In the genomic region with DNA sequence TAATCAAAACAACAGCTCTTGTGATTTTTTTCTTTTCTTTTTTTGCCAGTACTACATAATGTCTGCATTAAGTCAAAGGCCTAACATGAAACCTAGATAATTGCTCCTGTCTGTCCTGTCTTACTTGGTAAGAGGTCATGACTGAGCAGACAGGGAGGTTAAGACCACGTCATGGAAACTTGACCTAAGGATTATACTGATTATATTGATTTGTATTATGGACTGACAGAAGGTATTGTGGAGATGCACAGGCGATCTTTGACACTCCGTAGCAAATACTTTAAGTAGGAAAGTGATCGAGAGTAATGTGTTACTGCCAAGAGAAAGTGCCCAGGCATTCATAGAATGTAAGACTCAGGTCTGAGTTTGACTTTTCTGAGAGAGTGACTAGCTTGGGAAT, we compare ENCODE assay signal across 25 mouse cellular contexts.
DNase-seq lines count a peak whose midpoint lies in the region; ATAC-seq and TF ChIP-seq lines count a peak whose summit lies in the region.
"Had no signal": no experiment of that assay in that cellular context is flagged by ENCODE, and none has a peak within 500 bp of the region (broad histone marks: within the 10 kb centered on the region; RNA-seq: fewer than 3 reads in every experiment).

No protein-coding gene starts in this region.

- H3K36me3 ChIP-seq in intestine, embryonic 14.5 days (ENCODE audit: control insufficient read depth, insufficient read depth, low read length): no peaks in the 10 kb centered on the region
- no peaks in the 10 kb centered on the region for H3K36me3 ChIP-seq in intestine, embryonic 16.5 days (ENCODE audit: control insufficient read depth, insufficient read depth, low read length)
- H3K36me3 ChIP-seq: embryonic facial prominence, embryonic 13.5 days; forebrain, embryonic 12.5 days; forebrain, embryonic 15.5 days; heart, embryonic 12.5 days; heart, embryonic 15.5 days; hindbrain, embryonic 15.5 days; intestine, embryonic 15.5 days had no signal

- H3K4me2 ChIP-seq in intestine, embryonic 14.5 days (ENCODE audit: low read length): no peak overlapping the region
- no peak overlapping the region for H3K4me2 ChIP-seq in intestine, embryonic 16.5 days (ENCODE audit: low read depth, low read length)
- H3K4me2 ChIP-seq: embryonic facial prominence, embryonic 13.5 days; forebrain, embryonic 12.5 days; forebrain, embryonic 15.5 days; heart, embryonic 12.5 days; heart, embryonic 15.5 days; hindbrain, embryonic 15.5 days; intestine, embryonic 15.5 days had no signal

- H3K9me3 ChIP-seq in intestine, embryonic 14.5 days (ENCODE audit: control insufficient read depth, low read length): no peaks in the 10 kb centered on the region
- no peaks in the 10 kb centered on the region for H3K9me3 ChIP-seq in intestine, embryonic 16.5 days (ENCODE audit: control insufficient read depth, low read length)
- H3K9me3 ChIP-seq: embryonic facial prominence, embryonic 13.5 days; forebrain, embryonic 12.5 days; forebrain, embryonic 15.5 days; heart, embryonic 12.5 days; heart, embryonic 15.5 days; hindbrain, embryonic 15.5 days; intestine, embryonic 15.5 days had no signal

- peak; percentile 37 for DNase-seq in intestine, embryonic 14.5 days (ENCODE audit: low spot score)
- DNase-seq in embryo, embryonic 10 days (ENCODE audit: low spot score): peak; percentile 61
- peak; percentile 33 for DNase-seq in embryo, embryonic 9.5 days (ENCODE audit: extremely low spot score)
- no peak for DNase-seq in heart, postnatal 4 days
- no peak for DNase-seq in left cerebral cortex, adult 2 months (ENCODE audit: extremely low spot score in 1 of 2, low spot score in 2 of 2)
- DNase-seq: adrenal gland, adult 8-10 months; adrenal gland, postnatal 25 days; cerebellum, adult 11-12 months; cerebellum, adult 8-10 months; cerebellum, postnatal 10 days; cerebellum, postnatal 36 days; gastrocnemius, postnatal 25 days; heart, adult 18-20 months; heart, postnatal 10 days; heart, postnatal 36 days had no signal

- no peaks in the 10 kb centered on the region for H3K4me1 ChIP-seq in intestine, embryonic 14.5 days (replicated peaks; ENCODE audit: control insufficient read depth, insufficient read depth, low read length)
- no peaks in the 10 kb centered on the region for H3K4me1 ChIP-seq in intestine, embryonic 16.5 days (ENCODE audit: control insufficient read depth, insufficient read depth, low read length)
- H3K4me1 ChIP-seq: embryonic facial prominence, embryonic 13.5 days; forebrain, embryonic 12.5 days; heart, embryonic 12.5 days; heart, embryonic 15.5 days; hindbrain, embryonic 15.5 days; intestine, embryonic 15.5 days had no signal

- no peak overlapping the region for H3K27ac ChIP-seq in intestine, embryonic 14.5 days (ENCODE audit: low read depth)
- no peak overlapping the region for H3K27ac ChIP-seq in intestine, embryonic 16.5 days (ENCODE audit: low read length)
- no peak overlapping the region for H3K27ac ChIP-seq in left cerebral cortex, adult 2 months
- H3K27ac ChIP-seq: embryonic facial prominence, embryonic 13.5 days; forebrain, embryonic 12.5 days; forebrain, embryonic 15.5 days; heart, embryonic 15.5 days; hindbrain, embryonic 15.5 days; intestine, embryonic 15.5 days had no signal

- 52% methylated on average over 4 of the region's 4 CpGs for WGBS in intestine, embryonic 14.5 days
- WGBS in intestine, embryonic 16.5 days: 64% methylated on average over 4 of the region's 4 CpGs

- H3K4me3 ChIP-seq in intestine, embryonic 14.5 days (ENCODE audit: low read depth, low read length): no peak overlapping the region
- H3K4me3 ChIP-seq in intestine, embryonic 16.5 days (ENCODE audit: low read length): no peak overlapping the region
- H3K4me3 ChIP-seq in left cerebral cortex, adult 2 months: no peak overlapping the region
- H3K4me3 ChIP-seq: embryonic facial prominence, embryonic 13.5 days; erythroblast, embryonic 14.5 days; forebrain, embryonic 12.5 days; forebrain, embryonic 15.5 days; heart, embryonic 12.5 days; heart, embryonic 15.5 days; hindbrain, embryonic 15.5 days; intestine, embryonic 15.5 days had no signal

- no peaks in the 10 kb centered on the region for H3K27me3 ChIP-seq in intestine, embryonic 14.5 days (replicated peaks; ENCODE audit: control insufficient read depth, insufficient read depth, low read length)
- no peaks in the 10 kb centered on the region for H3K27me3 ChIP-seq in intestine, embryonic 16.5 days (replicated peaks; ENCODE audit: control insufficient read depth, insufficient read depth, low read length)
- H3K27me3 ChIP-seq: embryonic facial prominence, embryonic 13.5 days; forebrain, embryonic 12.5 days; forebrain, embryonic 15.5 days; heart, embryonic 12.5 days; heart, embryonic 15.5 days; hindbrain, embryonic 15.5 days; intestine, embryonic 15.5 days had no signal

- TF ChIP-seq CTCF in left cerebral cortex, adult 2 months (IDR thresholded peaks at IDR 0.05): no peak

- ATAC-seq in intestine, embryonic 14.5 days (replicated peaks; ENCODE audit: low FRiP score, low TSS enrichment, low read depth): no peak
- no peak for ATAC-seq in intestine, embryonic 16.5 days
- ATAC-seq: activated CD4-positive, CD25-positive, alpha-beta regulatory T cell, adult 4 months; forebrain, embryonic 15.5 days; intestine, embryonic 15.5 days had no signal

- H3K9ac ChIP-seq in intestine, embryonic 14.5 days (ENCODE audit: low read length): no peak overlapping the region
- H3K9ac ChIP-seq in intestine, embryonic 16.5 days (ENCODE audit: low read depth, low read length): no peak overlapping the region
- H3K9ac ChIP-seq: embryonic facial prominence, embryonic 13.5 days; forebrain, embryonic 12.5 days; forebrain, embryonic 15.5 days; heart, embryonic 12.5 days; heart, embryonic 15.5 days; hindbrain, embryonic 15.5 days; intestine, embryonic 15.5 days had no signal

- intact Hi-C loops in left cerebral cortex, adult 2 months (cut with DNase I): no loop called here

Comparison
In these comparisons a context has a peak if more than half of its experiments do, and no peak if none do; other contexts are left out.
1. DNase-seq: peak in intestine, embryonic 14.5 days (single experiment), embryo, embryonic 10 days (single experiment) and embryo, embryonic 9.5 days (single experiment); none in heart, postnatal 4 days (single experiment) and left cerebral cortex, adult 2 months (0 of 2).